Mouse (Mus musculus) cerebellum, adult (tissue): ENCODE measurements around the gene Stxbp5.

Experiments used
- ATAC-seq: cut with Nextera tagmentation; 2 replicates; pipeline ENCODE4 v1.9.2; 2017; ENCODE audit warnings: mild to moderate bottlenecking, moderate library complexity, mixed read lengths; ENCODE audit not compliant: insufficient number of reproducible peaks, low FRiP score, low TSS enrichment

Stxbp5 gene

GRCm38 (mm10) chr10:9860022-9860421, 40.9 kb downstream of the Stxbp5 start:
- no peak for ATAC-seq

- no peak for ATAC-seq
Observed at GRCm38 (mm10) chr10:9859476-9859875, 41.4 kb downstream of the Stxbp5 start.

DNA sequence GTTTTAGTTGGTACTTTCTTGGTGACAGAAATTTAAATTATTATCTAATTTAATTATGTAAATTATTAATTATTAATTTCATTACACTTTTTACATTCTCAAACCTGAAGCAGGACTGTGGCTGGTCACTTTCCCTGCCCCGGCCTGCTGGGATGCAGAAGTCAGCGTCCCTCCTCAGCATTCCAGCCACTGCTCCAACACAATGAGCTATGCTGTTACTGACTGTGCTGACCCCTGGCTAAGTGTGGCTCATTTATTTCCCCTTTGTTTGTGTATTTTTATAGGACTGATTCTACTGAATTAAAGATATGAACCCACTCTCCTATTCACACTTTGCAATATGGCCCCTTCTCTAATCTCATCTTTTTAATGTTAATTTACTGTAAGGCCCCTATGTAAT, 43.0 kb downstream of the Stxbp5 start:
- no peak for ATAC-seq

DNA sequence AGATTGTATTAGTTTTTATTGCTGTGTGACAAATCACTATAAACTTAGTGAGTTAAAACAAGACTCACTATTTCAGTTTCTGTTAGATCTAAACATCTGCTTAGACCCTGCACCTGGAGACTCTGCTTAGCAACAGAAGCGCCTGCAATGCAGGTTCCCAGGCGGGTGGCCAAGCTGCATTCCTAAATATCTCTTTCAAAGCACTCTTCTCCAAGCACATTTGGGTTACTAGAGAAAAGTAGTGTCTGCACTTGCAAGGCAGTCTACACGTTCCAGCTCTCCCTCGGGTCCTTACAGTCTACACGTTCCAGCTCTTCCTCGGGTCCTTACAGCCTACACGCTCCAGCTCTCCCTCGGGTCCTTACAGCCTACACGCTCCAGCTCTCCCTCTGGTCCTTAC, 44.1 kb downstream of the Stxbp5 start:
- no peak for ATAC-seq

- ATAC-seq, result no peak
Observed at GRCm38 (mm10) chr10:9846408-9846807, 54.5 kb downstream of the Stxbp5 start.

DNA sequence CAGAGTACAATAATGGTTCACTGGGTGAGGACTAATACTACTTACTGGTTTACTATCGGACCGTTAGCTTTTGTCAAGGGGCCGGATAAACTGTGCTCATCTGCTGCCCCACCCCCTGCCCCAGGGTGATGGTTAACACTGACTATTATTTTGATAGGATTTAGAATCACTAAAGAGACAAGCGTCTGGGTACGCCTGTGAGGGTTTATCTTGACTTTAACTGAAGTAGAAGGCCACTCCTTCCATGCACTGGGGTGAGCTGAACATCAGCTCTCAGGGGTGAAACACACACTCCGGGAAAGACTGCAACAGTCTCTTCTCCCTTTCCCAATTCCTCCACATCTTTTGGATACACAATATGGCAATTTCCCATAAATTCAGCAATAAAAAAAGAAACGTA, 61.5 kb downstream of the Stxbp5 start:
- ATAC-seq, result no peak

- ATAC-seq, result peak; percentile 59; the same call in 1 of the 2 replicates
Observed at GRCm38 (mm10) chr10:9834986-9835385, 65.9 kb downstream of the Stxbp5 start.

- no peak for ATAC-seq
Observed at GRCm38 (mm10) chr10:9832937-9833336, 67.9 kb downstream of the Stxbp5 start.

- ATAC-seq, result no peak
Observed at GRCm38 (mm10) chr10:9829744-9830143, 71.1 kb downstream of the Stxbp5 start.

GRCm38 (mm10) chr10:9821299-9821698, 79.6 kb downstream of the Stxbp5 start:
- ATAC-seq, result no peak

- ATAC-seq, result no peak
Observed at GRCm38 (mm10) chr10:9818574-9818973, 82.3 kb downstream of the Stxbp5 start.

GRCm38 (mm10) chr10:9813926-9814325, 87.0 kb downstream of the Stxbp5 start:
- peak; percentile 90 for ATAC-seq

- no peak for ATAC-seq
Observed at GRCm38 (mm10) chr10:9807596-9807995, 93.3 kb downstream of the Stxbp5 start.

- no peak for ATAC-seq
Observed at GRCm38 (mm10) chr10:9805341-9805740, 95.5 kb downstream of the Stxbp5 start.

DNA sequence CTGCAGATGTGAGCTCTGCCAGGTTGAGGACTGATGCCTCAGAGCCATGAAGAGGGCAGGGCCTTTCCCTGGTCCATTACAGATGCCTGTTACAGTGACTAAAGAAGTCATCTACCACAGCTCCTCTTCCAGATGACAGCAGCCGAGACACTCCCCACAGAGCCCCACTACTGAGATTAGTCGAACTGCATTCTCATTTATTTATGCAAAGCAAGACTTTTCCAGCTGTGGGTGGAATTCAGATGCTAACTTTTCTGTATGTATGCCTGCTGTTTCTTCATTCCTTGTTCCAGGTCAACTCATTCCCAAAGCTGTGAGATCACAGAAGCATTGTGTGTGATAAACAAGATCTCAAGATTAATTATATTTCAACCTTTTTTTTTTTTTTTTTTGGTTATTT, 97.8 kb downstream of the Stxbp5 start:
- no peak for ATAC-seq

- 0 out of 2 replicates have a peak, but pooled peaks have one; percentile 10 for ATAC-seq
Observed at GRCm38 (mm10) chr10:9801571-9801970, 99.3 kb downstream of the Stxbp5 start.

DNA sequence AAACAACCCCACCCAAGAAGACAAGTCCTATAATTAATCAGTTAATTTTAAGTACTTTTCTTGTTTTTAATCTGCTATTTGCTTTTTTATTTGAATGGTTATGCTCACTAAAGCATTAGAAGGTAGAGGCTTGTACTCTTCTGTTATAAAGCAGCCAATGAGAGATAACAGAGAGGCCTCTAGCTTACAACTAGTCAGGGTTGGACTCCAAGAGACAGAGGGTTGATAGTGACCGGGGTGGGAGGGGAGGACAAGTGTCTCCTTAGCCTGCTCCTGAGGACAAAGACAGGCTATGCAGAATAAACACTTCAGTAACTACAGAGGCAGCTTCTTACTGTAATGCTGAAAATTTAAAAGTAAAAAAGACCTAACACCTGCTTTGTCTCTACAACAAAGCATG, 101.8 kb downstream of the Stxbp5 start:
- ATAC-seq, result no peak

DNA sequence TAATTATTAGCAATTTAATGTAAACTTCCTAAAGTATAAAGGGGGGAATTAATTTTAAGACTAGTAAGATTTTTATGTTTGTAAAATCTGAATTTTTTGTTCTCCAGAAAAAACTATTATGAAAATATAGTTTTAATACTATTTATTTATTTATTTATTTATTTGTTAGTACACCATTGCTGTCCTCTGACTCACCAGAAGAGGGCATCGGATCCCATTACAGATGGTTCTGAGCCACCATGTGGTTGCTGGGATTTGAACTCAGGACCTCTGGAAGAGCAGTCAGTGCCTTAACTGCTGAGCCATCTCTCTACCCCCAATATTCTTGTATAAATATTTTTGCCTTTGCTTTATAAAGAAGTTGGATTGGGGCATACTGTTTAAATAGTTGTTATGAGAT, 104.5 kb downstream of the Stxbp5 start:
- ATAC-seq, result no peak

DNA sequence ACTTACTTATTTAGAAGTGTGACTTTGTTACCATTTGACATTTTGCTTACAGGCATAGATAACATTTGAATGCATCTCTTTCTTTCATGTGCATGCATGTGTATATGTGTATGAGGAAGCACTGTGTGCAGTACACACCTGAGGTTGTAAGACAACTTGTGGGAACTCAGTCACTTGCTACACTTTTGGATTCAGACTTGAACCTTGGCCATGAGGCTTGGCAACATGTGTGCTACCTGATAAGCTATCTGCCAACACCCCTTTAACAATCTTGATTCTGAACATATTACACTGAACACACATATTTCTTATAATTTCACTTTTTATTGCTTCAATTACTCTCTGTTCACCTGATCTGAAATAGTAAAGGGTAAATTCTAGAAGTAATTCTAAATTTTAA, 106.5 kb downstream of the Stxbp5 start:
- ATAC-seq, result no peak

DNA sequence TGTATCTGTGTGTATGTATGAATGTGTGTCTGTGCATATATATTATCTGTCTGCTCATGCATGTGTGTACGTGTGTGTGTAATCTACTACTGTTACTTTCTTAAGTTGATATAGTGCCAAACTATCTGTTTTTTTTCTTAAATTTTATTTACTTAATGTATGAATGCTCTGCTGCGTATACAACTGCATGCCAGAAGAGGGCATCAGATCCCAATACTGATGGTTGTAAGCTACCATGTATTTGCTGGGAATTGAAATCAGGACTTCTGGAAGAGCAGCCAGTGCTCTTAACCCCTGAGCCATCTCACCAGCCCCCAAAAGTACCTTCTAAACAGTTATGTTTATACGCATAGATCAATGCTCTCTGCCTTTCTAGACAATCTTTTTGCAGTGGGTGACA, 109.9 kb downstream of the Stxbp5 start:
- ATAC-seq, result no peak

GRCm38 (mm10) chr10:9786461-9786860, 114.4 kb downstream of the Stxbp5 start:
- ATAC-seq, result no peak

- ATAC-seq, result no peak
Observed at GRCm38 (mm10) chr10:9785651-9786050, 115.2 kb downstream of the Stxbp5 start.

- no peak for ATAC-seq
Observed at GRCm38 (mm10) chr10:9779864-9780263, 121.0 kb downstream of the Stxbp5 start.
